Mouse (Mus musculus): ENCODE data around the gene Zfp874a. TPM values are rescaled to one million over a fixed set of nuclear protein-coding genes. Genes with fewer than 3 reads are reported as not detected.
"Not testable (repeated sequence)": the region's sequence is repeated elsewhere in the genome, so short reads cannot be mapped to it uniquely, and the experiment has no call there.

Zfp874a gene
- polyA plus RNA-seq (2016; fragmentation: Nextera tagmentation; extraction: Ambion mirVana) = 9.5 and 10.4 TPM in 2 replicates

DNA sequence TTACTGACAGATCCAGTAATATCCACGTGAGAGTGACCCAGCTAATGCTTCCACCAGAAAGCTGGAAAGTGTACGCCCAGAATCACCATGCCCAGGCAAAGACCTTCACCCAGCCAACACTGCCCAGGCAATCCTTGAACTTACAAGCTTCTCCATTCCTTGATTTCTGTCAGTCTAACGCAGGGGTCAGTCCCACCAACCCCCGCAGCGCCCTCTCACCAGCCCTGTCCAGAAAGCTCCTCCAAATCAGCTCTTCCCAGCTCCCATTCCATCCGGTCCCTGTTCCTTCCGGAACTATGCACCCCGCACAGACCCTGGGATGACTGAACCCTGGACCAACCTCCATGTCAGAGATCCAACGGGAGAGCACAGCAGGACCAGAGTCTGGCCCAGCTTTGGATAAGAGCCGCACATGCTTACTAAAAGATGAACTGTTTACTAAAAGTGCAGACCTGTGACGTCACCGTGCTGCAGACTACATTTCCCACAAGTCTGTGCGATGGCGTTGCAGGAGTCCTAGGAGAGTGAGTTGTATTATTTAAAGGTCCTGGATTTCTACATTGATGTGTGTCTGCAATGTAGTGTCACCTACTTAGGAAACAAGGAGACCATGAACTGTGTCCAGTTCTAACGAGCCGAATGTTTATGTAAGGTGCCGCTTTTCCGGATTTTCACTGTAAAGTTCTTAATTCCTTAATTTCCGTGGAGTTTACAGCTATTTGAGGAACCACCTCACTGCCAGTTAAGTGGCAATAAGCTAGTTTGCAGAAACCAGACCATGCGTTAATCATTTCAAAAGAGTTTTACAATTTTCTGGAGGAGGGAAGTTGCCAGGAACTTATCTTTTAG, at the start of gene Zfp874a:
Zfp874a (minus strand) TSS at position 453 of the 849 bp plus-strand sequence.
- peak; percentile 92 for ATAC-seq (ENCODE audit: insufficient number of reproducible peaks, insufficient read depth, low FRiP score, low TSS enrichment)
- H3K4me2 ChIP-seq (replicated peaks) = peak within 1 kb of the TSS; percentile 68
- H3K36me3 ChIP-seq = peaks cover 2% of the 10 kb centered on the region; the same call in 1 of the 2 replicates
- peak within 1 kb of the TSS; percentile 42 for H3K9ac ChIP-seq
- WGBS = 2% methylated on average over 20 of the region's 20 CpGs
- H3K27me3 ChIP-seq = no peaks in the 10 kb centered on the region
- no peak within 1 kb of the TSS for H3K27ac ChIP-seq
- H3K4me3 ChIP-seq = peak within 1 kb of the TSS; percentile 61
- H3K4me1 ChIP-seq = peaks cover 4% of the 10 kb centered on the region; the same call in 1 of the 2 replicates
- no peaks in the 10 kb centered on the region for H3K9me3 ChIP-seq

DNA sequence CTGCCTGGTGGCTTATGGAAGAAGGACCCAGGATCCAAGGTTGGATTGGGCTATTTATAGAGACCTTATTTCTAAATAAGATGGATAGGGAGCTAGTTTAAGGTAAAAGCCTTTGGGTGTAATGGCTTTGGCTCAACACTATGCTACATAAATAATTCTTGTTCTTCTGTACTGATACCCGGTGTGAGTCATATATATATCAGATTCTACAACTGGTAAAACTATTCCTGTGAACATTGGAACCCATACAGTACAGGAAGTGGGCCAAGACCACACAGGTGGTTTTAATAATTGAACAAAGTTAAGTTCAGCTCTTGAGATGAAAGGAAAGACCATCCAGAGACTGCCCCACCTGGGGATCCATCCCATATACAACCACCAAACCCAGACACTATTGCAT, 49.5 kb upstream of the Zfp874a start:
- Histone ChIP-seq H3K36me3 (0 out of 2 replicates have a peak, but pooled peaks cover 2% of the 10 kb centered on the region), H3K4me3 (no peak overlapping the region), H3K27ac (no peak overlapping the region), H3K9me3 (no peaks in the 10 kb centered on the region), H3K4me1 (peaks cover 7% of the 10 kb centered on the region; the same call in 1 of the 2 replicates), H3K4me2 (replicated peaks) (no peak overlapping the region), H3K9ac (no peak overlapping the region), H3K27me3 (no peaks in the 10 kb centered on the region)
- 91% methylated on average over 1 of the region's 1 CpGs for WGBS
- peak; percentile 58; the same call in 1 of the 2 replicates for ATAC-seq (ENCODE audit: insufficient number of reproducible peaks, insufficient read depth, low FRiP score, low TSS enrichment)

- peak within 1 kb of the TSS; percentile 73 for H3K4me2 ChIP-seq (replicated peaks)
- under 1% methylated on average over 22 of the region's 22 CpGs for WGBS
- H3K27ac ChIP-seq = peak within 1 kb of the TSS; percentile 48
These were observed 48.8 kb upstream of the Zfp874a start, which contains the start of gene Zfp58 for GRCm38 (mm10) chr13:67500084-67500719. Gene Zfp58, minus strand, starts transcription at chr13:67500555.

DNA sequence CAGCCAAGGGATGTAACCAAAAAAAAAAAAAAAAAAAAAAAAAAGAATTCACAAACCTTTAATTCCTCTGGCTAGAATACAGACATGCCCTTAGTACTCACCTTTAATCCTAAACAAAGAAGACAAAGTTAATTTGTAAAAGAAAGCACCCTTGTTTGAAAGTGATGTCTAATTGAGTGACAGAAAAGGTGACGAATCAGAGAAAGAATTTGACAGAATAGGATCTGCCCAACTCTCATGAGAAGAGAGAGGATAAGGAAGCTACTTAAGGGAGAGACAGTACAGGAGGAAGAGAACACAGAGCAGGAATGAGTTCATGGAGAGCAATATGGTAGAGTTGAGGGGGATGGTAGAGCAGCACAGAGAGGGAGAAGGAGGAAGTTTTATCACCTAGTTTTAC, 44.2 kb upstream of the Zfp874a start:
- peaks cover 7% of the 10 kb centered on the region; the same call in 1 of the 2 replicates for H3K4me1 ChIP-seq
- no peak overlapping the region for H3K4me3 ChIP-seq
- H3K9ac ChIP-seq = no peak overlapping the region
- H3K9me3 ChIP-seq = peaks cover 10% of the 10 kb centered on the region
- H3K36me3 ChIP-seq = peaks cover 49% of the 10 kb centered on the region
- H3K4me2 ChIP-seq (replicated peaks) = no peak overlapping the region
- ATAC-seq (ENCODE audit: insufficient number of reproducible peaks, insufficient read depth, low FRiP score, low TSS enrichment) = no peak
- 97% methylated on average over 1 of the region's 1 CpGs for WGBS
- H3K27ac ChIP-seq = no peak overlapping the region
- no peaks in the 10 kb centered on the region for H3K27me3 ChIP-seq

More at GRCm38 (mm10) chr13:67500084-67500719, 48.8 kb upstream of the Zfp874a start, which contains the start of gene Zfp58:
- peak within 1 kb of the TSS; percentile 75 for H3K9ac ChIP-seq
- H3K27me3 ChIP-seq = no peaks in the 10 kb centered on the region
- H3K9me3 ChIP-seq = 0 out of 2 replicates have a peak, but pooled peaks cover 1% of the 10 kb centered on the region
- peak within 1 kb of the TSS; percentile 70 for H3K4me3 ChIP-seq
- peaks cover 7% of the 10 kb centered on the region; the same call in 1 of the 2 replicates for H3K4me1 ChIP-seq
- peaks cover 6% of the 10 kb centered on the region; the same call in 1 of the 2 replicates for H3K36me3 ChIP-seq
- ATAC-seq (ENCODE audit: insufficient number of reproducible peaks, insufficient read depth, low FRiP score, low TSS enrichment) = peak; percentile 89

- Histone ChIP-seq H3K9me3 (no peaks in the 10 kb centered on the region), H3K27me3 (no peaks in the 10 kb centered on the region), H3K36me3 (peaks cover 17% of the 10 kb centered on the region), H3K4me1 (no peaks in the 10 kb centered on the region), H3K27ac (no peak overlapping the region), H3K9ac (peak overlapping the region; percentile 58; the same call in 1 of the 2 replicates), H3K4me2 (replicated peaks) (peak overlapping the region; percentile 63), H3K4me3 (peak overlapping the region; percentile 62)
- 40% methylated on average over 8 of the region's 8 CpGs for WGBS
- ATAC-seq (ENCODE audit: insufficient number of reproducible peaks, insufficient read depth, low FRiP score, low TSS enrichment) = peak; percentile 58
These were observed 33.0 kb upstream of the Zfp874a start for GRCm38 (mm10) chr13:67484424-67484811.

GRCm38 (mm10) chr13:67483625-67484423, 32.4 kb upstream of the Zfp874a start, which contains the start of gene Zfp874b:
Gene Zfp874b, minus strand, starts transcription at chr13:67484258.
- Histone ChIP-seq H3K27ac (no peak within 1 kb of the TSS), H3K27me3 (no peaks in the 10 kb centered on the region), H3K4me1 (no peaks in the 10 kb centered on the region), H3K36me3 (peaks cover 13% of the 10 kb centered on the region), H3K9ac (peak within 1 kb of the TSS; percentile 58), H3K9me3 (no peaks in the 10 kb centered on the region), H3K4me2 (replicated peaks) (peak within 1 kb of the TSS; percentile 63), H3K4me3 (peak within 1 kb of the TSS; percentile 62)
- WGBS = 4% methylated on average over 20 of the region's 20 CpGs
- peak; percentile 91 for ATAC-seq (ENCODE audit: insufficient number of reproducible peaks, insufficient read depth, low FRiP score, low TSS enrichment)

DNA sequence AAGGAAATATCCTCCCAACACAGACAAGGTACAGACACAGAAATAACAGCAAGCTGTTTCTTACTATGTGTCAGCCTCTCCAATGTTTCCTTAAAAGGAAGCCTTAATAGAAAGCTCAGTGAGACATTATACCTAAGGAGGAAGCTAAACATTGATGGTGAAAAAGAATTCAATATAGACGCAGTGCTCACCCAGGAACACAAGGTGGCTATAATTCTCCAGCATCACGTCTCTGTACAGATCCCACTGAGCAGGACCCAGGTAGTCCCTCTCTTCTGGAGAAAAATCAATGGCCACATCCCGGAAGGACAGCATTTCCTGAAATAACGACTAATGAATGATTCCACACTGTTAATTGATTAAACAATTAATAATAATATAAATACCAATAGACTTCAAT, 30.1 kb upstream of the Zfp874a start:
- no peak for ATAC-seq (ENCODE audit: insufficient number of reproducible peaks, insufficient read depth, low FRiP score, low TSS enrichment)
- Histone ChIP-seq H3K4me3 (no peak overlapping the region), H3K9me3 (no peaks in the 10 kb centered on the region), H3K27ac (no peak overlapping the region), H3K27me3 (no peaks in the 10 kb centered on the region), H3K36me3 (no peaks in the 10 kb centered on the region), H3K4me2 (replicated peaks) (no peak overlapping the region), H3K9ac (no peak overlapping the region), H3K4me1 (no peaks in the 10 kb centered on the region)
- WGBS = 58% methylated on average over 4 of the region's 4 CpGs

- H3K9ac ChIP-seq = no peak overlapping the region
- WGBS = 80% methylated on average over 3 of the region's 3 CpGs
- 0 out of 2 replicates have a peak, but pooled peaks cover 5% of the 10 kb centered on the region for H3K9me3 ChIP-seq
- no peak overlapping the region for H3K27ac ChIP-seq
- ATAC-seq (ENCODE audit: insufficient number of reproducible peaks, insufficient read depth, low FRiP score, low TSS enrichment) = no peak
- H3K27me3 ChIP-seq = no peaks in the 10 kb centered on the region
- H3K4me2 ChIP-seq (replicated peaks) = no peak overlapping the region
- H3K4me3 ChIP-seq = no peak overlapping the region
- no peaks in the 10 kb centered on the region for H3K4me1 ChIP-seq
- H3K36me3 ChIP-seq = peaks cover 11% of the 10 kb centered on the region; the same call in 1 of the 2 replicates
These were observed 17.9 kb upstream of the Zfp874a start for GRCm38 (mm10) chr13:67469274-67469673.

DNA sequence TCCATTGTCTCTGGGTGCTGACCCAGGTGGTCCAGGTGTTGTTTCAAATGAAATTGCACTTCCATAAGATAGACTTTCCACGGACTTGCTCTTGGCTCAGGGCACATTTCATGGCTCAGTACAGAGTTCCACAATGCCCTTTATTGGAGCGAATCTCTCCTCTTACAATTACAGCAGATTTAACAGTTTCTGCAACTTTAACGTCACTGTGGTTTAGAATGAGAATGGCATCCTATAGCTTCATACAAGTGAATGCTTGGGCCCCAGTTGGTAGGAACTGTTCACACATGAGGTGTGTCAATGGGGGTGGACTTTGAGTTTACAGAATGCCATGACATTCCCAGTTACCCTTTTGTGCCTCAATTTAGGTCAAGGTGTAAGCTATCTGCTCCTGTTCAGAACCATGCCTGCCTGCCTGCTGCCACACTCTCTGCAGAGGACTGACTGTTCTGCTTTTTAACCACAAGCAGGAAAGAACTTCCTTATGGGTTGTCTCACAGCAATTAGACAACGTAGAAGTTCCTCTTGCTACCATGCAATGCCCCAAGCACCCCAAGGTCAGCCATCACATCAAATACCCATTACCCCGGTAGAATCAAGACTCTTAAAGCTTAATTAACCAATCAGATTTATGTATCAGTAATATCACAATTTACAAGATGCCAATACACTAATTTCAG, 12.2 kb upstream of the Zfp874a start:
- ATAC-seq (ENCODE audit: insufficient number of reproducible peaks, insufficient read depth, low FRiP score, low TSS enrichment); H3K27ac ChIP-seq: not testable (repeated sequence)

DNA sequence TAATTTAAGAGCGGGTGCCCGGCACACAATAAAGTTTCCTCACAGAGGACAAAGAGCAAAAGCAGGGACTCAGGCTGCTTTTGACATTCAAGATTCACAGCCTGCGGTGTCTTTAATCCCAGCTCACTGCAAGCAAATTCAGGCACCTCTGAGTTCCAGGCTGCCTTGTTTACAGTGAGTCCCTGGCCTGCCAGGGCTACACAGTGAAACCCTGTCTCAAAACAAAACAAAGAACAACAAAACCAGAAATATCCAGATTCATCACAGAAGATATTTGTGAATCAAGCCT, 541 bp upstream of the Zfp874a start:
- Histone ChIP-seq H3K36me3 (no peaks in the 10 kb centered on the region), H3K4me1 (peaks cover 4% of the 10 kb centered on the region; the same call in 1 of the 2 replicates), H3K9me3 (no peaks in the 10 kb centered on the region), H3K4me2 (replicated peaks) (peak overlapping the region; percentile 68), H3K9ac (peak overlapping the region; percentile 42; the same call in 1 of the 2 replicates), H3K4me3 (peak overlapping the region; percentile 61), H3K27me3 (no peaks in the 10 kb centered on the region), H3K27ac (no peak overlapping the region)
- WGBS = 2% methylated on average over 3 of the region's 3 CpGs
- ATAC-seq (ENCODE audit: insufficient number of reproducible peaks, insufficient read depth, low FRiP score, low TSS enrichment) = no peak

More for the DNA sequence above, 12.2 kb upstream of the Zfp874a start:
- not testable (repeated sequence) for H3K4me3 ChIP-seq; H3K36me3 ChIP-seq; H3K9me3 ChIP-seq; H3K9ac ChIP-seq; H3K4me2 ChIP-seq (replicated peaks); H3K4me1 ChIP-seq; H3K27me3 ChIP-seq
- WGBS = 86% methylated on average over 3 of the region's 5 CpGs

Measured in embryonic facial prominence, embryonic 12.5 days (tissue).